Mouse (Mus musculus) cerebellum, adult 11 months (tissue): ENCODE measurements around the gene Gm8994.

ENCODE experiments used
- DNase-seq: peaks from one replicate; pipeline ENCODE4 v3.0.0; 2022

The Gm8994 gene

GRCm38 (mm10) chr6:136364008-136364407 is 36.7 kb downstream of the Gm8994 start:
- DNase-seq = no peak

DNA sequence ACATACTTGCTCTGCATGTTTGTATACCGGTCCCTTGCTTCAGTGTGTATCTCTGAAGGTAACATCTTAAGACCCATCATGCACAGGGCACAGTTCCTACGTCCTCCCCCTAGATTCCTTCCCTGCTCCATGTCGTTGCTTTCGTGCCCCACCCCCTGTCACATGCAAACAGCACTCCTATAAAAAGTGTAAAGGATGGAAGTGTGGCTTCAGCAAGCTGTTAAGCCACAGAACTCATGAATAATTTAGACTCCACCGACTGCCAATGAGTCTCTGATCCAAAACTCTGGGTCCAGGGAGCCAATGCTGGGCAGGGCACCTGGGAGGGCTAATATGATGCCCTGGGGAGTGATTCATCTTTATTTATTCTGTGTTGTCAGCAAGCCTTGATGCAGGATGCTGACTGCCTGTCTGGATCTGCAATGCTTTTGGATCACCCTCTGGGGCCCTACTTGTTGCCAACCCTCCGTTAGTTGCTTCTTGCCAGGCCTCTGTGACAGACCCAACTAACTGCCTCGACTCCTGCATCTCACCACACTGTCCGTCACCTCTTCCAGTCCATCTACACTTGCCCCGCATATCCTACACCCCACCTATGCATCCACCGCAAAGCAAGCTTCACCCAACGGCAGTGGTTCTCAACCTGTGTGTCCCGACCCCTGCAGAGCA is 37.2 kb downstream of the Gm8994 start:
- no peak for DNase-seq

GRCm38 (mm10) chr6:136376097-136376496 is 48.8 kb downstream of the Gm8994 start:
- no peak for DNase-seq
